Mouse (Mus musculus) testis, adult 2 months (tissue): ENCODE data around the gene Prkcz.

Experiments used
- CTCF ChIP-seq: fragments of 200-500 bp; IDR thresholded peaks from 2 replicates; pipeline ENCODE4 v1.5.1; 2012; ENCODE audit warnings: low read depth, mild to moderate bottlenecking, inconsistent platforms, low read length, moderate library complexity; ENCODE audit not compliant: control insufficient read depth, insufficient read depth, insufficient replicate concordance
- POLR2A ChIP-seq: fragments of 200-500 bp; IDR thresholded peaks from 2 replicates; pipeline ENCODE4 v1.6.1; 2012; ENCODE audit warnings: low read depth, mild to moderate bottlenecking, inconsistent platforms, low read length, moderate library complexity; ENCODE audit not compliant: control insufficient read depth

DNA sequence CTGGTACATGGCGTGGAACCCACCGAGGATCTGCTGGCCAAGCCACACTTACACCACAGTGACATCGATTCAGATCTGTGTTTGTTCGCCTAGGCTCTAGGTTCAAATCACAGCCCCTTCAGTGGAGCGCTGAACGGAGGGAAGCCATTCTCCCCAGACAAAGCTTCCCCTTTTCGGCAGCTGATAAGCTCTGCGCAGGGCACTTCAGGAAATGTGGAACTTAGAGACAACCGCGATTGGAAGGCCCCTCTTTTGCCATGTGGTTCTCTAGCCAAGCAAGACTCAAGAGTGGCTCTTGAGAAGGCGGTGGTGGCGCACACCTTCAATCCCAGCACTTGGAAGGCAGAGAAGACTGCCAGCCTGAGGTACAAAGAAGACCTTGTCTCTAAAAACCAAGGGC, 14.8 kb downstream of the Prkcz start:
- no peak for TF ChIP-seq POLR2A
- no peak for TF ChIP-seq CTCF
